Mouse (Mus musculus) spleen, postnatal 14 days (tissue): Measurements from ENCODE around the gene Ipo4.

Experiments used
- DNase-seq, 2 experiments: peaks; one replicate each; pipeline ENCODE4 v3.0.0; 2021 to 2022; ENCODE audit warnings: low spot score in 2 of 2

The Ipo4 gene

DNA sequence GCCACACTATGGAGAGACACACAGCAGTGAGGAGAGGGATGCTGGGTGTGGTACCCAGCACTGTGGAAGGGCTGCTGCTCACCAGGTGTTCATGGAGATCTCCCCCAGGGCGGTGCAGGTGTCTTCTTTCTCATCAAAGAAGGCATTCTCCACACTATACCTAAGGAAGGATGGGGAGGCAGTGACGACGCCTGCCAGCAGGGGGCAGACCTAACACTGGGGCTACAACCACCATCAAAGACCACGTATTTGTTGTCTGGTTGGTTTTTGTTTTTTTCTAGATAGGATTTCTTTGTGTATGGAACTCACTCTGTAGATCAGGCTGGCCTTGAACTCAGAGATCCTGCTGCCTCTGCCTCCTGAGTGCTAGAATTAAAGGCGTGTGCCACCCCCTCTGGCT lies 6.4 kb downstream of the Ipo4 start:
- DNase-seq: peak; percentile 51 to 72

DNA sequence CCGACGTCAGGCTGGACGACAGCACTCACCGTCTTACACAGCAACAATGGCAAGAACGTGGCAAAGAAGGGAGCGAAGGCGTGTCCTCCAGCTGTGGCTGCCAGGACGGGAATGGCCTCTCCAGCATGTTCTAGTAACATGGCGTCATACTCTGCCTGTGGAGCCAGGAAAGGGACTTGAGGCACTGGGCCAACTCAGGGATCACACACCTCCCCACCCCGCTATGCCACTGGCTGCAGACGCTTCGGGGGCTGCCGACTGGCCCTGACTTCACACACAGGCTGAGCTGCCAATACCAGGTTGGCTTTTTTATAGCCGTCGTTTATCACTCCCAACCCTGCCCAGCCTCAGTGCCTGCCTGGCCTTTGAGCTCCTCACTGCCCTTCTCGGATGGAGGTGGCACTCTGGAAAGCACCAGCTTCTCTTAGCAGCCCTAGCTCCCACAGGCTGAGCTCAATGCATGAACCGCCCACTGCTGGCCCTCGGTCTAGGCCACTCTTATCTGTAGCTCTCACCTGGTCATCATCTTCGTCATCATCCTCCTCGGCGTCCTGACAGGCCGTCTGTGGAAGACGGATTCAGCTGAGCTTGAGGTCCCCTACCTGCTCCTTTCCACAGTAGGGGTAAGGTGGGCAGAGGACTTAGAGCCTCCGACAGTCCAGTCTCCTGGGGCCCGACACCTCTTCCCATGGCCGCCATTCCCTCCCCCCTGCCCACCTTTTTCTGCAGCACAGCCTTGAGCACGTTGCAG lies 7.5 kb downstream of the Ipo4 start:
- no peak for DNase-seq

DNA sequence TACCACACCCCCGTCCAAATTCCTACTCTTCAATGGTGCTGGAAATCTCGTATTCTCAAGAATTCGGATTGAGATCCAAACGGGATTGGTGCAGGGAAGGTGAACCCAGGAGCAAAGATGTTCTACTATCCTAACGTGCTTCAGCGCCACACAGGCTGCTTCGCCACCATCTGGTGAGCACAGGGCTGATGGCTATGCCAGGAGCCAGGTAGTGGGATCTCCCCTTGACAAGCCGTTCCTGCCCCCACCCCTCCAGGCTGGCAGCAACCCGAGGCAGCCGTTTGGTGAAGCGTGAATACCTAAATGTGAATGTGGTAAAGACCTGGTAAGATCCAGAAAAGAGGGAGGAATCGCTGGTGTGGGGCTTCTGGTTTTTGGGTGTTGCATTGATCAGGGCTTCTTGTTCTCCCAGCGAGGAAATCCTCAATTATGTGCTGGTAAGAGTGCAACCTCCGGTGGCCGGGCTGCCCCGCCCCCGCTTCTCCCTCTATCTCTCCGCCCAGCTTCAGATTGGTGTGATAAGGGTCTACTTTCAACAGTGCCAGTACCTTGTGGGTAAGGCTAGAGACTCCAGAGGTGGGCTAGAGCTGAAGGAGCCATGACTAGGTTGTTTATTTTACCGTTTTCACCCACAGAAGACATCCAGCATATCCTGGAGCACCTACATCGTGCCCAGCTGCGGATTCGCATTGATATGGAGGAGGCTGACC lies 17.1 kb downstream of the Ipo4 start:
- DNase-seq: no peak

DNA sequence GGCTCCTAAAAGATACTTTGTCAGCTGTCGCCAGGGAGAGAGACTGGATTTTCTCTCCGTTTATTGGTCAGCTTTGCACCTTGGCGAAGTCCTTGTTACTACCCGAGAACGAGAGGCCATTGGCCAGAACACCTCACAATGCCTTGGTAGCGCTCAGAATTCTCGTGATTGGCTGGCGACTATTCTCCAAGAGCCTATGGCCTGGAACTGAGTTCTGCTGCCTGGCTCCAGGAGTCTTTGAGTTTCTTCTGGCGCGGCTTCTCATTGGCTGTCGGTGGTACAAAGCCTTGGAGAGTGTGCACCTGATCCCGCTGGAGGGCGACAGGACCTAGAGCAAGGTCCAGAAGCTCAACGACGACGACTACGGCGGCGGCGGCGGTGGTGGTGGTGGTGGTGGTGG lies 17.9 kb downstream of the Ipo4 start, which contains the start of gene Rec8:
Rec8 (plus strand) TSS at position 216 of the 400 bp plus-strand sequence.
- DNase-seq: no peak

DNA sequence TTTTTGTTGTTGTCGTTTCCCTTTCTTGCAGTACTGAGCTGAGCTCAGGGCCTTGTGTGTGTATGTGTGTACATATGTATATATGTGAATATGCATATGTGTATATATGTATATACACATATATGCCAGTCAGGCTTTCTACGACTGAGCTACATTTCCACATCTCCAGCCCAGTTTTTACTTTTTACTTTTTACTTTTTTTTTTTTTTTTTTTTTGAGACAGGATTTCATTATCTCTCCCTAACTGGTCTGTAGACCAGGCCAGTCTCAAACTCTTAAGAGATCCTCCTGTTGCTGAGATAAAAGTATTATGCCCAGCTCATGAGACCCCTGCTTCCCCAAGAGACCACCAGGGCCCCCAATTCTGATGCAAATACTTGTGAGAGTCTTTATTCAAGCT lies 18.9 kb downstream of the Ipo4 start:
- no peak for DNase-seq

DNA sequence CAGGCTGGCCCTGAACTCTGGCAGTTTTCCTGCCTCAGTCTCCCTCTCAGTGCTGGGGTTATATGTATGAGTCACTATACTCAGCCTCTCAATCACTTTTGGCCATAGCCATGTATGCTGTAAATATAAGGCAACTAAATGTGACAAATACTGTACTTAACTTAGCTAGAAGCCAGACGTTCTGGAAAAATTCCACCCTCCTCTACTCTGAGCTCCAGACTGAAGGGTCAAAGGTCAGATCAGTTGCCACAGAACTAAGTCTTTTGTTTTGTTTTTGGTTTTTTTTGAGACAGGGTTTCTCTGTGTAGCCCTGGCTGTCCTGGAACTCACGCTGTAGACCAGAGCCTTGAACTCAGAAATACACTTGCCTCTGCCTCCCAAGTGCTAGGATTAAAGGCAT lies 19.9 kb downstream of the Ipo4 start:
- DNase-seq: no peak

DNA sequence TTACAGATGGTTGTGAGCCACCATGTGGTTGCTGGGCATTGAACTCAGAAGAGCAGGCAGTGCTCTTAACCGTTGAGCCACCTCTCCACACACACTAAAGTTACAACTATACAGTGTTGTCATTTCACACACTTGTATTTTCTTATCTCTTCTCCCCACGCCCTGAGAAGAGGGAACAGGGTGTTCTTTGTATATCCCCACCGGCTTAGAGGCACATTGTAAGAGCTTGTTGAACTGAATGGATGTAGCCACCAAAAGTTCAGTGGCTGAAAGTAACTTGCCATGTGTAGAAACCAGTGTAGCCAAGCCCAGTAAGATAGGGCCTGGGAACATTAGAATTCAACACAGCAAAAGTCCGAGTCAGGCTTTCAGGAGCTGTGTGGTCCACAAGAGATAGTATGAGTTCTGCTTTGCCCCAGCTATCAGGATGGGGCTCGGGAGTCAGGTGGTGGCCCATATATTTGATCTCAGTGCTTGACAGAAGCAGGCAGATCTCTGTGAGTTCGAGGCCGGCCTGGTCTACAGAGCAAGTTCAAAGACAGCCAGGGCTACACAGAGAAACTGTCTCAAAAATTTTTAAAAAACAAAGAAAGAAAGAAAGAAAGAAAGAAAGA lies 21.1 kb downstream of the Ipo4 start:
- no peak for DNase-seq

DNA sequence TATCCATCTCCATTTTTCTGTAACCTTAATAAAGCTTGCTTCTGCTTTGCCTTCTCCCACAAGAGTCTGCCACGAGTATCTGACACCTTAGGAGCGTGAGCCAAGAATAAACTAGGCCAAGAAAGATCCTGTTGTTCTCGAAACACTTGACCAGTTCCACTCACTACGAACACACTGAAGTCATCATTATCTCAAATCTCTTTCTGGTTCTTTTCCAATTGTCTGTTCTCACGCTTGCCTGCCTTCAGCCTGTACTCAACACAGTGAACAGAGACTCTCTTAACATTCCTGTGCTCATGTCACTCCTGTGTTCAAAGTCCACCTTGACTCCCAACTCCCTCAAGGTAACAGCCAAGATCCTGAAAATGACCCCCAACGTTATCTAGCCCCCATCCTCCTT lies 22.4 kb downstream of the Ipo4 start:
- no peak for DNase-seq

DNA sequence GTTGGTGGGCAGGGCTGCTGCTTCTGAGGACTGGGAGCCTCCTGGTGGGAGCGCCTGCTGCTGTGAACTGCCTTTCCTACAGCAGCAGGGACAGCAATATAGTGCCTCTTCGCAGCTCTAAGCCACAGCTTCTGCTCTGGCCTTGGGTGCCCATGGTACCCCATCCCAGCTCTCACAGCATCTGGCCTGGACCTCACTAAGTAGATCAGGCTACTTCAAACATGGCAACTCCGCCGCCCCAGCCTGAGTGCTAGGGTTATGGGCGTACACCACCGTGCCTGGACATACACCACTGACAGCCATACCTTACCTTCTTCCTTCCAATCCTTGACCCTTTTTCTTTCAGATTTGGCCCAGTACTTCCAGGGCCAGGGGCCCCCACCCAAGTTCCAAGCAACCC lies 27.4 kb downstream of the Ipo4 start:
- no peak for DNase-seq

DNA sequence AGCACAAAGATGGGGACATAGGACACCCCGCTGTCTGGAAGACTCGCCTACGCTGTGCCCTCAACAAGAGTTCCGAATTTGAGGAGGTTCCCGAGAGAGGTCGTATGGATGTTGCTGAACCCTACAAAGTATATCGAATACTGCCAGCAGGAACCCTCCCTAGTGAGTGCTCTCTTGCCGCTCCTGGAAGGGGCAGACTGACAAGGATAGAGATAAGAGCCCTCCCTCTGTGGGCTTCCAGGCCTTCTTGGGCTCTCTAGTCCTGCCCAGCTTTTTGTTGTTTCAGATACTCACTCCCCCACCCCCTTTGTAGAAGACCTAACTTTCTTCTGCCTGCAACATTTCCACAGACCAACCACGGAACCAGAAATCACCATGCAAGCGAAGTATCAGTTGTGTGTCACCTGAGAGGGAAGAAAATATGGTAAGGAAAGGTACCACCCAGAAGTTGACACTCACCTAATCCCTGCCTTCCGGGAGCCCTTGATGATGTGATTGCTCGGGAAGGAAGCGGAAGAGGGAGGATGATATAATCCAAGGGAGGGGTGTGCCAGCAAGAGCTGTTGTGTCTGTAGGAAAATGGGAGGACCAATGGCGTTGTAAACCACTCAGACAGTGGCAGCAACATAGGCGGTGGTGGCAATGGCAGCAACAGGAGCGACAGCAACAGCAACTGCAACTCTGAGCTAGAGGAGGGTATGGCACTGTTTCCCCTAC lies 29.9 kb downstream of the Ipo4 start:
- DNase-seq: no peak

DNA sequence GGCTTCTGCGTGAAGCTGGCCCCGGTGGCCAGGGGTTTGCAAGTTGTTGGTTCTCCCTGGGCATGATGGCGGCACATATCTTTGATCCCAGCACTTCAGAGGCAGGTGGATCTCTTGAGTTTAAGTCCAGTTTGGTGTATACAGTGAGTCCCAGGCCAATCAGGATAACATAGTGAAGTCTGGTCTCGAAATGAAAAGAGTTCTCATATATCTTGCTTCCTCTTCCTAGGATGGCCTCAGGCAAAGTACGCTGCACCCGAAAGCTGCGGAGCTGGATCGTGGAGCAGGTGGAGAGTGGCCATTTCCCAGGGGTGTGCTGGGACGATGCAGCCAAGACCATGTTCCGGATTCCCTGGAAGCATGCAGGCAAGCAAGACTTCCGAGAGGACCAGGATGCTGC lies 30.9 kb downstream of the Ipo4 start:
- DNase-seq: no peak

DNA sequence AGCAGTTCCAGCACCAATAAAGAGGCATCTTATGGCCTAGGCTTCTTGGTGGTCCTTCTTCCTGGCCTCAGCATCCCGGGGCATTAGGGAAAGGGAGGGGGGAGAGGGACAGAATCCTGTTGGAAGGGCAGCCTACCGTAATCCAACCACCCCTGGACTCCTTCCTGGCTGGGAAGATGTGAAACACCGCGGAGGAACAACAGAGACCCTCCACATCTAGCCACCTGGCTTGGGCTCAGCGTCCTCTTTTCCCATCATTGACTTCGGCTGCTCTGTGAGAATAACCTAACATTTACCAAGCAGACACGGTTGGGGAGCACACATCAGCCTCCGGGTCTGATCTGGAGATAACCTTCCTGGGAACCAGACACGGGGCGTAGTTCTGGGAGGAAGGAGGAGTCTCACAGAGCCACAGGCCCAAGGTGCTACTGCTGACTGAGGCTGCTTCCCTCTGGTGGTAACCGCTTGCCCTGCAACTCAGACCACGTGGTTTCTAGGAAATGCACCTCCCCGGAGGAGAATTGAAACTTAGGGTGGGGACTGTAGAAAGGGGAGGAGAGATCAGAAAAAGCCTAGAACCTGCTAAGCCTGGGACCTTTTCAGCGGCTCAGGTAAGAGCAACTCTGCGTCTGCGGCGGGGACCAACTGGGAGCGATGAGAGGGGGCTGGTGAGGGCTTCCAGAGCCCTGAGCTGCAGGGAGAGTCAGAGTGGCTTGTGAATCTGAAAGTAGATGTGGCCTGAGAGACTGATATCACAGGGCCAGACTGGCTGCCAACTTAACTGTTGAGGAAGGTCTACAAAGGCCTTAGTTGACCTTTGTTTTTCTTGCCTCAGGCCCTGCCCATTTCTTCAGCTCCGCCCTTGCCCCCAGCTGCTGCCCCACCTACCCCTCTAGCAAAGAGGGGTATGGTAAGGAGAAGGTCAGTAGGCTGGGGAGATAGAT lies 31.9 kb downstream of the Ipo4 start:
- DNase-seq: peak; percentile 91 to 92

DNA sequence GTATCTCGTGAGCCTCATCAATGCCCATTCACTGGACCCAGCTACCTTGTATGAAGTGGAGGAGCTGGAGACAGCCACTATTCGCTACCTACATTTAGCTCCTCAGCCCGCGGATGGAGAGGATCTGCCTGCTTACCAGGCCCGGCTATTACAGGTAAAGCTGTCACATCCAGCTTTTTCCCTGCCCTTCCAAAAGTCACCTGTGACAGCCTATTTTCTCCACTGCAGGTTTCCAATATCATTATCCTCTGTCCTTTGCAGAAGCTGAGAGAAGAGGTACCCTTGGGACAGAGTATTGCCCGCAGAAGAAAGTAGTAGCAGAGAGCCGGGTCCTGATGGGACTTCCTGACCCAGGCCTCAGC lies 32.5 kb downstream of the Ipo4 start, which contains the start of gene Irf9:
Irf9 (plus strand) TSS at position 301 of the 362 bp plus-strand sequence.
- DNase-seq: no peak

DNA sequence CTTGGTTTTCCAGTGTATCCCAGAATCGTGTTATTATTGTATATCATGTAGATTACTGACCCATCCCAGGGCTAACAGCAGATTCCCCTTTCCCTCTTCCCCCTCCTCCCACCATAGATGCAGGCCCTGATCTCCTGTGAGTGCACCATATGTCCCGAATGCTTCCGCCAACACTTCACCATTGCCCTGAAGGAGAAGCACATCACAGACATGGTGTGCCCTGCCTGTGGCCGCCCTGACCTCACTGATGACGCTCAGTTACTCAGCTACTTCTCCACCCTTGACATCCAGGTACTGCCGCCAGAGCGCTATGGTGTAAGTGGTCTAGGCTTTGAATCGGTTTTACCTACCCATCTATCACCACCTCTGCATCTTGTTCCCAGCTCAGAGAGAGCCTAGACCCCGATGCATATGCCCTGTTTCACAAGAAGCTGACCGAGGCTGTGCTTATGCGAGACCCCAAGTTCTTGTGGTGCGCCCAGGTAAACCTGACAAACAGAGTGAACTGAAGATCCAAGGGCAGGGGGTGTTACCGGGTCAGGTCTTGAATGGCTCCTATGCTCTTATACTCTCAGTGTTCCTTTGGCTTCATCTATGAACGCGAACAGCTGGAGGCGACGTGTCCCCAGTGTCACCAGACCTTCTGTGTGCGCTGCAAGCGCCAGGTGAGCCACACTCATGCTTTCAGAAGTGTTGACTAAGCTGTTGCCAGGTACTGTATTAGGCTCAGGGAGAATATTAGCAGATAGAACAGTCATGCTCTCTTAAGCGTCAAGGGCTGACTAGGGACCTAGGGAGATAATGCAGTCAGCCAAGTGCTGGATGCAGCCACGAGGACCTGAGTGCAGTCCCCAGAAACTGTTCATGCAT lies 37.0 kb downstream of the Ipo4 start:
- DNase-seq: no peak

DNA sequence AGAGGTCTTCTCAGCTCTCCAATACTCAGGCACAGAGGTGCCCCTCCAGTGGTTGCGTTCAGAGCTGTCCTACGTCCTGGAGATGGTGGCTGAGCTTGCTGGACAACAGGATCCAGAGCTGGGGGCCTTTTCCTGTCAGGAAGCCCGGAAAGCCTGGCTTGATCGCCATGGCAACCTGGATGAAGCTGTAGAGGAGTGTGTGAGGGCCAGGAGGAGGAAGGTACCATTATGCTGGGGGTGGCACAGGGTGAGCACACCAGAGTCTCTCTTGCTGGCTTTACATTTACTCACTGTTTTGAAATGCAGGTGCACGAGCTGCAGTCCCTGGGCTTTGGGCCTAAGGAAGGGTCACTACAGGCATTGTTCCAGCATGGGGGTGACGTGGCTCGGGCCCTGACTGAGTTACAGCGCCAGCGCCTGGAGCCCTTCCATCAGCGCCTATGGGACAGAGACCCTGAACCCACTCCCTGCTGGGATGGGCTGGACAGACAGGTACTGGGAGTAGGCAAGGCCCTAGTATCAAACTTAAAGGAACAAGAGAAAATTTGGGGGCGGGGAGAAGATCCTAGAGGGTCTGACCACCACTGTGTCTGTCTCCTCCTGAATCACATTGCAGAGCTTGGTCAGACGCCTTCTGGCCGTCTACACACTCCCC lies 39.6 kb downstream of the Ipo4 start:
- DNase-seq: no peak

DNA sequence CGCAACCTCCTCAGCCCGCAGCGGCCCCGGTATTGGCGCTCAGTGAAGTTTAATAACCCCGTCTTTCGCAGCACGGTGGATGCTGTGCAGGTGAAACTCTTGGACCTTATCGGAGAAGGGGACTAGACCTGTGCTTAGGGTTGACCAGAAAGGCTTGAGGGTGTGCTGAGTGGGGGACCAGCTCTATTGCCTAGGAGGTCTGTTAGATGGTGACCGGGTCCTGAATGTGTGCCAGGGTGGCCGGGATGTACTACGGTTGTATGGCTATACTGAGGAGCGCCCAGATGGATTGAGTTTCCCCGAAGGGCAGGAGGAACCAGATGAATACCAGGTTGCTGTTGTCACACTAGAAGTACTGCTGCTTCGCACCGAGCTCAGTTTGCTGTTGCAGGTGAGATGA lies 43.5 kb downstream of the Ipo4 start:
- no peak for DNase-seq

DNA sequence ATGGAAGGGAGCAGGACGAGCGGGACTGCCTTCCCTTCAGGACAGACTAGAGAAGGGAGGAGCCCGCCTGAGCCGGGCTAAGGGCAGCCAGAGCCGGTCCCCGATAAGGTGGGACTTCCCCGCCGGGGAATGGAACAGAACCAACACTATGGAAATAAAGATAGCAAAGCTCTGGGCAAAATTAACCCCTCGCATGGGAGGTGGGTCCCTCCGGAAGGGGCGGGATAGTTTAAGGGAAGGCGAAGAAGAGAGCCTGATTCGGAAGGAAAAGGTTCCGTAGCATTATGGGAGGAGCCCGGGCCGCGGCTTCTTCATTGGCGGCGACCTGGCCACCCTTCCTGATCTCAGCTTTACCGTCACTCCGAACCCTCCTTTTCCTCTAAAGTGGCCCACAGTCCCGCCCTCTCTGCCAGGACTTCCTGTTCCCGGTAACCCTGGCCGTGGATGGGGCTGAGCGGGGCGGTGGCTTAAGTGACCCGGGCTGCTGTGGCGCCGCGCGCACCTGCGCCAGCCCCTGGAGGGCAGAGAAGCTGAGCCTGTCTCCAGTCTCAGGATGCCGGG lies 44.3 kb downstream of the Ipo4 start, which contains the start of gene Rnf31:
Rnf31 (plus strand) TSS at position 378 of the 561 bp plus-strand sequence.
- peak; percentile 82 for DNase-seq

DNA sequence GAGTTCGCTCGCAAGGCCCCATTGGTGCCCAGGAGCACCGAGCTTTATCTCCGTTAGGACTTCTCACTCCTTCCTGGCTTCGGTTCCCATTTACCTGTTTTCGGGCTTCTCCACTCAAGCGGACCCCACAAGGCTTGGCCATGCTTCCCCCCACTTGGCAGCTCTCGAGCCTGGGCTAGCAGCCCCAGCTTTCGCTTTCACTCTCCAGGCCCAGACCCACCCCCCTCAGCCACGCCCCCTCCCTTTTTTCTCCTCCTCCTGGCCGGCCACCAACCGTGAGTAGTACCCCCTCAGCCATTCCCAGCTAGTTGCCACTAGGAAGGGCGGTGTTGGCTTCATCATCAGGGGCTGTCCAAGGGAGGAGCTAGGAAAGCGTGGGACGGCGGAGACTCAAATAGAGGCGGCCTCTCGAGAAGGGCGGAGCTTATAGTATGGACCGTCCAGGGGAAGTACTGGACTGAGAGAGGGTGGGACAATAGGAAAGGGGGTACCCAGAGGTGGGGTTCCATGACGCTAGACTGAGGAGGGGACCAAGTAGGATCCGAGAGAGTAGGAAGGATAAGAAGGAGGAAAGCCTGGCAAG lies 44.9 kb downstream of the Ipo4 start, which contains the start of gene Psme2:
Psme2 (minus strand) TSS at position 366 of the 583 bp plus-strand sequence.
- DNase-seq: peak; percentile 66 to 68
